Comparison of ENCODE assay signal across 1 mouse cellular context in genomic region chr13:45623846-45624245, GRCm38 (mm10).
TF ChIP-seq lines count a peak whose summit lies in the region.

No protein-coding gene starts in this region.

TF ChIP-seq in MEL, 35 proteins besides CTCF, POLR2A, EP300 and RAD21 (continued from another document):
- no peak for TF ChIP-seq CHD1 (IDR thresholded peaks at IDR 0.05; ENCODE audit: low read depth, low read length)
- no peak for TF ChIP-seq MAZ (IDR thresholded peaks at IDR 0.05; ENCODE audit: low read depth, low read length)
- no peak for TF ChIP-seq ZKSCAN1 (IDR thresholded peaks at IDR 0.05; ENCODE audit: low read depth, low read length)
- TF ChIP-seq TBP (IDR thresholded peaks at IDR 0.05; ENCODE audit: low read depth, low read length), result no peak
- TF ChIP-seq JUND (IDR thresholded peaks at IDR 0.05; ENCODE audit: low read depth, low read length), result peak; percentile 99
- no peak for TF ChIP-seq ELF1 (IDR thresholded peaks at IDR 0.05; ENCODE audit: low read depth, low read length)
- TF ChIP-seq MYC (IDR thresholded peaks at IDR 0.05; ENCODE audit: low read depth, low read length), result no peak
- no peak for TF ChIP-seq E2F4 (IDR thresholded peaks at IDR 0.05; ENCODE audit: borderline replicate concordance, low read depth, low read length)
- TF ChIP-seq NRF1 (IDR thresholded peaks at IDR 0.05; ENCODE audit: insufficient read depth, low read depth, low read length, poor library complexity, severe bottlenecking), result no peak
TF ChIP-seq in MEL: peak in this region for 4.
